Mouse (Mus musculus): ENCODE measurements at regions not wholly inside any gene's neighbourhood (a gene's known extent, or its start where the extent isn't known, plus 50 kb on each side); places are given as distances from the start of the nearest gene placed in this dataset.

GRCm38 (mm10) chr10:96723071-96723470 lies 106.3 kb downstream of the Btg1 start:
- TF ChIP-seq CTCF (IDR thresholded peaks at IDR 0.05; ENCODE audit: extremely low read depth, insufficient read length, insufficient replicate concordance, low read depth, low read length) (no peak), POLR2A (IDR thresholded peaks at IDR 0.05; ENCODE audit: low read depth, low read length) (no peak)
- WGBS: 80% methylated on average over 6 of the region's 6 CpGs
- Histone ChIP-seq H3K4me1 (ENCODE audit: control insufficient read depth, insufficient read depth, insufficient read length, low read length) (peaks cover 14% of the 10 kb centered on the region; the same call in 1 of the 2 replicates), H3K36me3 (ENCODE audit: control insufficient read depth, insufficient read depth, low read length) (no peaks in the 10 kb centered on the region), H3K27me3 (ENCODE audit: control insufficient read depth, insufficient read depth, low read length) (no peaks in the 10 kb centered on the region), H3K27ac (ENCODE audit: insufficient read depth, low read depth, low read length) (peak overlapping the region; percentile 30; the same call in 1 of the 2 replicates), H3K4me3 (ENCODE audit: low read depth, low read length) (no peak overlapping the region)

- peak overlapping the region; percentile 13; the same call in 1 of the 2 replicates for H3K4me3 ChIP-seq (ENCODE audit: low read depth, low read length)
- no peaks in the 10 kb centered on the region for H3K36me3 ChIP-seq (ENCODE audit: control insufficient read depth, insufficient read depth, low read length)
- 23% methylated on average over 11 of the region's 11 CpGs for WGBS
- peak overlapping the region; percentile 48 for H3K27ac ChIP-seq (ENCODE audit: insufficient read depth, low read depth, low read length)
- peaks cover 14% of the 10 kb centered on the region; the same call in 1 of the 2 replicates for H3K4me1 ChIP-seq (ENCODE audit: control insufficient read depth, insufficient read depth, insufficient read length, low read length)
- H3K27me3 ChIP-seq (ENCODE audit: control insufficient read depth, insufficient read depth, low read length): no peaks in the 10 kb centered on the region
- no peak for TF ChIP-seq POLR2A (IDR thresholded peaks at IDR 0.05; ENCODE audit: low read depth, low read length)
- TF ChIP-seq CTCF (IDR thresholded peaks at IDR 0.05; ENCODE audit: extremely low read depth, insufficient read length, insufficient replicate concordance, low read depth, low read length): no peak
These were observed 107.8 kb downstream of the Btg1 start for GRCm38 (mm10) chr10:96724436-96725175.

GRCm38 (mm10) chr10:96726801-96727780 lies 110.3 kb downstream of the Btg1 start:
- 72% methylated on average over 12 of the region's 12 CpGs for WGBS
- Histone ChIP-seq H3K4me1 (ENCODE audit: control insufficient read depth, insufficient read depth, insufficient read length, low read length) (peaks cover 15% of the 10 kb centered on the region; the same call in 1 of the 2 replicates), H3K4me3 (ENCODE audit: low read depth, low read length) (no peak overlapping the region), H3K27ac (ENCODE audit: insufficient read depth, low read depth, low read length) (no peak overlapping the region), H3K27me3 (ENCODE audit: control insufficient read depth, insufficient read depth, low read length) (no peaks in the 10 kb centered on the region), H3K36me3 (ENCODE audit: control insufficient read depth, insufficient read depth, low read length) (no peaks in the 10 kb centered on the region)
- TF ChIP-seq POLR2A (IDR thresholded peaks at IDR 0.05; ENCODE audit: low read depth, low read length) (no peak), CTCF (IDR thresholded peaks at IDR 0.05; ENCODE audit: extremely low read depth, insufficient read length, insufficient replicate concordance, low read depth, low read length) (no peak)

- H3K27ac ChIP-seq (ENCODE audit: insufficient read depth, low read depth, low read length): no peak overlapping the region
- no peak for TF ChIP-seq POLR2A (IDR thresholded peaks at IDR 0.05; ENCODE audit: low read depth, low read length)
- no peak for TF ChIP-seq CTCF (IDR thresholded peaks at IDR 0.05; ENCODE audit: extremely low read depth, insufficient read length, insufficient replicate concordance, low read depth, low read length)
- H3K4me1 ChIP-seq (ENCODE audit: control insufficient read depth, insufficient read depth, insufficient read length, low read length): peaks cover 2% of the 10 kb centered on the region
- H3K4me3 ChIP-seq (ENCODE audit: low read depth, low read length): no peak overlapping the region
- H3K36me3 ChIP-seq (ENCODE audit: control insufficient read depth, insufficient read depth, low read length): no peaks in the 10 kb centered on the region
- 71% methylated on average over 5 of the region's 5 CpGs for WGBS
- H3K27me3 ChIP-seq (ENCODE audit: control insufficient read depth, insufficient read depth, low read length): no peaks in the 10 kb centered on the region
These were observed 116.8 kb downstream of the Btg1 start for GRCm38 (mm10) chr10:96733581-96733980.

GRCm38 (mm10) chr10:96735146-96735545 lies 118.3 kb downstream of the Btg1 start:
- WGBS: 94% methylated on average over 11 of the region's 11 CpGs
- TF ChIP-seq POLR2A (IDR thresholded peaks at IDR 0.05; ENCODE audit: low read depth, low read length) (no peak), CTCF (IDR thresholded peaks at IDR 0.05; ENCODE audit: extremely low read depth, insufficient read length, insufficient replicate concordance, low read depth, low read length) (no peak)

GRCm38 (mm10) chr10:96735885-96736628 lies 119.3 kb downstream of the Btg1 start:
- no peak overlapping the region for H3K27ac ChIP-seq (ENCODE audit: insufficient read depth, low read depth, low read length)
- no peaks in the 10 kb centered on the region; the same call in 1 of the 2 replicates for H3K4me1 ChIP-seq (ENCODE audit: control insufficient read depth, insufficient read depth, insufficient read length, low read length)
- 28% methylated on average over 4 of the region's 4 CpGs for WGBS
- no peak overlapping the region for H3K4me3 ChIP-seq (ENCODE audit: low read depth, low read length)
- H3K27me3 ChIP-seq (ENCODE audit: control insufficient read depth, insufficient read depth, low read length): no peaks in the 10 kb centered on the region
- H3K36me3 ChIP-seq (ENCODE audit: control insufficient read depth, insufficient read depth, low read length): no peaks in the 10 kb centered on the region
- TF ChIP-seq CTCF (IDR thresholded peaks at IDR 0.05; ENCODE audit: extremely low read depth, insufficient read length, insufficient replicate concordance, low read depth, low read length) (no peak), POLR2A (IDR thresholded peaks at IDR 0.05; ENCODE audit: low read depth, low read length) (no peak)

More at GRCm38 (mm10) chr10:96735146-96735545, 118.3 kb downstream of the Btg1 start:
- Histone ChIP-seq H3K27me3 (ENCODE audit: control insufficient read depth, insufficient read depth, low read length) (no peaks in the 10 kb centered on the region), H3K4me1 (ENCODE audit: control insufficient read depth, insufficient read depth, insufficient read length, low read length) (peaks cover 2% of the 10 kb centered on the region), H3K36me3 (ENCODE audit: control insufficient read depth, insufficient read depth, low read length) (no peaks in the 10 kb centered on the region), H3K27ac (ENCODE audit: insufficient read depth, low read depth, low read length) (no peak overlapping the region), H3K4me3 (ENCODE audit: low read depth, low read length) (no peak overlapping the region)
